Mouse (Mus musculus): ENCODE data around the gene Shank2. TPM values are rescaled to one million over a fixed set of nuclear protein-coding genes. Genes with fewer than 3 reads are reported as not detected.

Shank2 gene
- polyA plus RNA-seq, 1 experiment: 32.5 TPM

DNA sequence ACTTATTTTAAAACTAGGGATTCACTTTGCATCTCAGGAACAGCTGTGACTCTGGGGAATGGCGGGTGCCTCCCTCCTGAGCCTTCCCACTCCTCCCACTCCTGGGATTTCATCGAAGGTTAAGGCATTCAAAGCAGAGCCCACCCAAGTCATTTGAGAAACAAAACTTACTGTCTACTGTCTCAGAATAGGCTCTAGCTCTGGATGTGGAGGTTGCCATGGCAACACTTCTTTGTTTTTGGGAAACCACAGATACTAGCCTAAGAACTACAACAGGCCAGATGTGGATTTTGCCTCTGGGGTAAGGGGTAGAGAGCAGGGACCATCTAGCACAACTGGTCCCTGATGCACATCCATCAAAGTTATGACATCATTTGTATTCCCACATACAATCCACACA, 142.2 kb downstream of the Shank2 start:
- TF ChIP-seq CTCF (IDR thresholded peaks at IDR 0.05; ENCODE audit: borderline replicate concordance, extremely low read depth, insufficient read depth, insufficient read length): no peak
- TF ChIP-seq POLR2A (IDR thresholded peaks at IDR 0.05; ENCODE audit: borderline replicate concordance, extremely low read depth, insufficient read depth, insufficient read length, poor library complexity, severe bottlenecking): no peak
- DNase-seq (ENCODE audit: low read depth): peak; percentile 43

DNA sequence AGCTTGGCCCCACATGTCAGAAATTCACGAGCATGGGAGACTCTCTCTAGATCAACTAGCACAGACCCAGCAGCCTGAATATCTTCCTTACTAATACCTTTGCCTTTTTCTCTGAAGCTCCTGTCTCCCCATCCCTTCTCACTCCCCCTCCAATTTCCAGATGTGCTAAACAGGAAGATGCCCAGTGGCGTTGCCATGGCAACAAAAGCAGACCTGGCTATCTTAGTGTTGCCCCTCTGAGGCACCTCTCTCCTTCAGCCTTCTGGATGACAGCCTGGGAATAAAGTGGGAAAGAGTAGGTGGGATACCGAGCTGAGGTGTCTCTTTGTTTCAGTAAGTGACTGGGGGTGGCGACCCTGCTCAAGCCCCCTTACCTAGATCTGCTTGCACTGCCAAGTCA, 146.4 kb downstream of the Shank2 start:
- TF ChIP-seq POLR2A (IDR thresholded peaks at IDR 0.05; ENCODE audit: borderline replicate concordance, extremely low read depth, insufficient read depth, insufficient read length, poor library complexity, severe bottlenecking): no peak
- TF ChIP-seq CTCF (IDR thresholded peaks at IDR 0.05; ENCODE audit: borderline replicate concordance, extremely low read depth, insufficient read depth, insufficient read length): no peak
- DNase-seq (ENCODE audit: low read depth): peak; percentile 59

- no peak for DNase-seq (ENCODE audit: low read depth)
- TF ChIP-seq CTCF (IDR thresholded peaks at IDR 0.05; ENCODE audit: borderline replicate concordance, extremely low read depth, insufficient read depth, insufficient read length): no peak
- TF ChIP-seq POLR2A (IDR thresholded peaks at IDR 0.05; ENCODE audit: borderline replicate concordance, extremely low read depth, insufficient read depth, insufficient read length, poor library complexity, severe bottlenecking): no peak
Measured at GRCm38 (mm10) chr7:144153124-144153523, 151.4 kb downstream of the Shank2 start.

DNA sequence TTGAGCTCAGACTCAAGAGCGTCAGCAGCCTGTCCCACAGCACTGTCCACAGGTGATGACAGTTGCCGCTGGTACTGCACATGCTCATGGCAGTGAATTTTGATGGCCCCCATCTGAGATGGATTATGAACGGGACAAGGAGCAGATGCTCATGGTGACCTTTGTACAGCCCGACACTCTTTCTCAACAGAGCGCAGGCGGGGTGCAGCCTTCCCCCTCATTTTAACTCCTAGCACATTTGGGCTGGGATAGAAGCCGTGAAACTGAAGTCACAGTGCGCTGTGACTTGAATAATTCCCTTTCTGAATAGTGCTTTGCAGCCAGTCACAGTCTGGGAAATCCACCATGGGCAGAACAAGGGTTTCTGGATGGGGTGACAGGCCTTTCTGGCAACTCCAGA, 152.0 kb downstream of the Shank2 start:
- no peak for TF ChIP-seq CTCF (IDR thresholded peaks at IDR 0.05; ENCODE audit: borderline replicate concordance, extremely low read depth, insufficient read depth, insufficient read length)
- DNase-seq (ENCODE audit: low read depth): peak; percentile 52

GRCm38 (mm10) chr7:144157936-144158335, 156.2 kb downstream of the Shank2 start:
- DNase-seq (ENCODE audit: low read depth): no peak
- no peak for TF ChIP-seq POLR2A (IDR thresholded peaks at IDR 0.05; ENCODE audit: borderline replicate concordance, extremely low read depth, insufficient read depth, insufficient read length, poor library complexity, severe bottlenecking)

- no peak for TF ChIP-seq CTCF (IDR thresholded peaks at IDR 0.05; ENCODE audit: borderline replicate concordance, extremely low read depth, insufficient read depth, insufficient read length)
- no peak for TF ChIP-seq POLR2A (IDR thresholded peaks at IDR 0.05; ENCODE audit: borderline replicate concordance, extremely low read depth, insufficient read depth, insufficient read length, poor library complexity, severe bottlenecking)
- DNase-seq (ENCODE audit: low read depth): peak; percentile 78
Measured at GRCm38 (mm10) chr7:144159556-144159955, 157.8 kb downstream of the Shank2 start.

DNA sequence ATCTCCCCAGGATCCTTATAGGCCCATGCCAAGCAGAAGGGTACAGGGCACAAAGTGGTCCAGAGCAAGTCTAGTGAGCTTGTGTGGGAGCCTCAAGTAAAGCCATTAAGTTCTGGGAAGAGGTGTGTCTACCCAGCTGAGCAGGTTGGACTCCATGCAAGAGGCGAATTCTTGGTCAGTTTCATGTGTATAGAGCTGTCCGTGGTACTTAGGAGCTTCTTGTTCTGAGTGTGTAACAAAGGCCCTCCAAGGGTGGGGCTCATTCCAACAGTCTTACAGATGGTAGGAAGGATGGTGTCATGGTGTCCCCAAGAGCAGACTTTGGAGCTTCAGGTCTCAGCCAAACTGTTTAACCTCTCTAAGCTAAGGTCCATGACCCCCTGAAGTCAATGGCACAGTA, 158.3 kb downstream of the Shank2 start:
- TF ChIP-seq POLR2A (IDR thresholded peaks at IDR 0.05; ENCODE audit: borderline replicate concordance, extremely low read depth, insufficient read depth, insufficient read length, poor library complexity, severe bottlenecking): no peak
- no peak for TF ChIP-seq CTCF (IDR thresholded peaks at IDR 0.05; ENCODE audit: borderline replicate concordance, extremely low read depth, insufficient read depth, insufficient read length)
- DNase-seq (ENCODE audit: low read depth): no peak

DNA sequence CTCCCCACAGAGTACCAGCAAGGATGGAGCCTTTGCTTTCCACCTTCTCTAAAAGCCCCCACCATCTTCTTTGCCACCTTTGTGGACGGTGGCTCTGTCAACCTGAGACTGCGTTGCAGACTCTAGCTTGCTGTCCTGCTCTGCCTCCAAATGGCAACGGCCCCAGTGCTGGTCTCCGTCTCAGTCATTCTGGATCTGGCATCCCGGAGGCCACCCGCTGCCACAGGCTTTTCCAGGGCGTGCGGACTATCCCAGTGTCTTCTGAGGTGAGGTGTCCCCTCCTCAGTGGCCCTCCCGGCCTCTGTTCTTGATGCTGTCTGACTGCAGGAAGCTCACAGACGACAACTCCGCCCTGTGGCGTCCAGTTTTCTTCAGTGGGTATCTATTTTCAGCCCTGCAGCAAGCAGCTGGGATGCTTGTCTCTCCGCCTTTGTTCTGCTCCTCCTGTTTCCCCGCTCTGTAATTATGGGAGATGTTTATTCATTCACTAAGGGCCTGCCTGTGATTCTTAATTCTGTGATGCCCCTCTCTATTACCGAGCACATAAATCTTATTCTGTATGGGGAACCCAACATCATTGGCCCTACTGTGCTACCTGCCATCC, 159.0 kb downstream of the Shank2 start:
- TF ChIP-seq CTCF (IDR thresholded peaks at IDR 0.05; ENCODE audit: borderline replicate concordance, extremely low read depth, insufficient read depth, insufficient read length): no peak
- no peak for TF ChIP-seq POLR2A (IDR thresholded peaks at IDR 0.05; ENCODE audit: borderline replicate concordance, extremely low read depth, insufficient read depth, insufficient read length, poor library complexity, severe bottlenecking)
- DNase-seq (ENCODE audit: low read depth): peak; percentile 58

DNA sequence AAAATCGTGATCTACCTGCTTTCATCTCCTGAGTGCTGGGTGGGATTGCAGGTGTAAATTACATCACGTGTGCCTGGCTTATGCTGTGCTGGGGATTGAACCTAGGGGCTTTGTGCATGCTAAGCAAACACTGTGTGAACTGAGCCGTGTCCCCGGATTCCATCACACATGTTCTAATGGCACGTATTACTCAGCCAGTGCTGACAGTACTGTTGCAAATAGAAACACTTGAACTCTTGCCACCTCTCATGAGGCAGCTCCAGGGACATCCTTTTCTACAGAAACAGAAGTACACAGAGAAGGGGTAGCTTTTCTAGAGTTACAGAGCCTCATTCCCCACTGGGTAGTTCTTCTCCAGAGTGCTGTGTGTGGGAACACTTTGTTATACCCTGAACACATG, 168.5 kb downstream of the Shank2 start:
- TF ChIP-seq POLR2A (IDR thresholded peaks at IDR 0.05; ENCODE audit: borderline replicate concordance, extremely low read depth, insufficient read depth, insufficient read length, poor library complexity, severe bottlenecking) (no peak), CTCF (IDR thresholded peaks at IDR 0.05; ENCODE audit: borderline replicate concordance, extremely low read depth, insufficient read depth, insufficient read length) (no peak)
- DNase-seq (ENCODE audit: low read depth): no peak

- DNase-seq (ENCODE audit: low read depth): peak; percentile 34
- TF ChIP-seq CTCF (IDR thresholded peaks at IDR 0.05; ENCODE audit: borderline replicate concordance, extremely low read depth, insufficient read depth, insufficient read length): no peak
- no peak for TF ChIP-seq POLR2A (IDR thresholded peaks at IDR 0.05; ENCODE audit: borderline replicate concordance, extremely low read depth, insufficient read depth, insufficient read length, poor library complexity, severe bottlenecking)
Measured at GRCm38 (mm10) chr7:144170686-144171085, 169.0 kb downstream of the Shank2 start.

GRCm38 (mm10) chr7:144173869-144174268, 172.1 kb downstream of the Shank2 start:
- no peak for DNase-seq (ENCODE audit: low read depth)
- no peak for TF ChIP-seq CTCF (IDR thresholded peaks at IDR 0.05; ENCODE audit: borderline replicate concordance, extremely low read depth, insufficient read depth, insufficient read length)
- no peak for TF ChIP-seq POLR2A (IDR thresholded peaks at IDR 0.05; ENCODE audit: borderline replicate concordance, extremely low read depth, insufficient read depth, insufficient read length, poor library complexity, severe bottlenecking)

GRCm38 (mm10) chr7:144174329-144174728, 172.6 kb downstream of the Shank2 start:
- peak; percentile 64 for DNase-seq (ENCODE audit: low read depth)

DNA sequence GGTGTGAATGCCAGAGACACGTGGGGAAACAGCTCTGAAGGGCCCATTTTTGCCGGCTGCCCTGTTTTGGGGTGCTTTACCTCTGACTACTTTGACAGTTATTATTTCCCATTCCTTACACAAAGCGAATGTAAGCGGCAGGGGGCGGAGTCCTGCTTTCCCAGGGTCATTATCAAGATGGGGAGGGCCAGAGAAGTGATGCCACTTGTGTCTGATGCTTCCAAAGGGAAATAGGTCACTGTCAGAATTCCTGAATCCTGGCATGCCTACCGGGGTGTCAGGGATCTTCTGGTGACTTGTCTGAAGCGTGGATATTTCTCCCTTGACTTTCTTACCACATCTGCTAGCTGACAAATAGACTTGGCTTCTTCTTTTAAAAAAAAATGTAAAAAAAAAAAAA, 173.3 kb downstream of the Shank2 start:
- TF ChIP-seq POLR2A (IDR thresholded peaks at IDR 0.05; ENCODE audit: borderline replicate concordance, extremely low read depth, insufficient read depth, insufficient read length, poor library complexity, severe bottlenecking) (no peak), CTCF (IDR thresholded peaks at IDR 0.05; ENCODE audit: borderline replicate concordance, extremely low read depth, insufficient read depth, insufficient read length) (no peak)
- DNase-seq (ENCODE audit: low read depth): peak; percentile 55

More at GRCm38 (mm10) chr7:144174329-144174728, 172.6 kb downstream of the Shank2 start:
- TF ChIP-seq POLR2A (IDR thresholded peaks at IDR 0.05; ENCODE audit: borderline replicate concordance, extremely low read depth, insufficient read depth, insufficient read length, poor library complexity, severe bottlenecking): no peak

All from brain, embryonic 14.5 days (tissue).